Mouse (Mus musculus) lung, embryonic 16.5 days (tissue): Measurements from ENCODE around the gene Gm14403. TPM values are rescaled to one million over a fixed set of nuclear protein-coding genes. Genes with fewer than 3 reads are reported as not detected.
"Not testable (repeated sequence)": the region's sequence is repeated elsewhere in the genome, so short reads cannot be mapped to it uniquely, and the experiment has no call there.

Source experiments
- ATAC-seq: fragments of 200-750 bp; cut with Nextera tagmentation; 2 replicates; pipeline ENCODE4 v1.8.0; 2017; ENCODE audit warnings: low read depth, mild to moderate bottlenecking, moderate library complexity
- H3K27ac ChIP-seq: fragments of 300-500 bp; sonication (generic); 2 replicates; pipeline ENCODE4 v1.5.1; 2014; ENCODE audit warnings: mild to moderate bottlenecking, control low read depth, low read length
- H3K27me3 ChIP-seq: fragments of 300-500 bp; sonication (generic); 2 replicates; pipeline ENCODE4 v1.6.1; 2014; ENCODE audit warnings: low read depth, low read length, mixed read lengths; ENCODE audit not compliant: control insufficient read depth, insufficient read depth
- H3K36me3 ChIP-seq: fragments of 300-500 bp; sonication (generic); 2 replicates; pipeline ENCODE4 v1.6.1; 2014; ENCODE audit warnings: low read length; ENCODE audit not compliant: control insufficient read depth, insufficient read depth
- H3K4me1 ChIP-seq: fragments of 300-500 bp; sonication (generic); replicated peaks from 2 replicates; pipeline ENCODE4 v1.6.1; 2014; ENCODE audit warnings: low read length, mixed read lengths; ENCODE audit not compliant: control insufficient read depth, insufficient read depth
- H3K4me2 ChIP-seq: fragments of 300-500 bp; sonication (generic); 2 replicates; pipeline ENCODE4 v1.6.1; 2014; ENCODE audit warnings: low read depth, low read length, control low read depth
- H3K4me3 ChIP-seq: fragments of 300-500 bp; sonication (generic); 2 replicates; pipeline ENCODE4 v1.5.1; 2014; ENCODE audit warnings: mild to moderate bottlenecking, low read length, control low read depth
- H3K9ac ChIP-seq: fragments of 300-500 bp; sonication (generic); 2 replicates; pipeline ENCODE4 v1.6.1; 2014; ENCODE audit warnings: low read length, control low read depth
- H3K9me3 ChIP-seq: fragments of 300-500 bp; sonication (generic); 2 replicates; pipeline ENCODE4 v1.6.1; 2016; ENCODE audit warnings: low read length; ENCODE audit not compliant: control insufficient read depth
- WGBS: fragments of 180-500 bp; shearing (Covaris S2); extraction: QIAGEN DNeasy Blood & Tissue Kit; methylation state at CpG from one replicate; pipeline ENCODE4 v1.1.7; 2014; 5-methylcytosine and 5-hydroxymethylcytosine counted together
- polyA plus RNA-seq: library from polyadenylated mRNA; unstranded; fragments of >200 nt; fragmentation: Nextera tagmentation; extraction: Ambion mirVana; gene quantifications from 2 replicates; pipeline ENCODE4 v1.2.1, GENCODE M21; 2015

The Gm14403 gene
- polyA plus RNA-seq, 1 experiment from 2014 or later, result 11.5 TPM

DNA sequence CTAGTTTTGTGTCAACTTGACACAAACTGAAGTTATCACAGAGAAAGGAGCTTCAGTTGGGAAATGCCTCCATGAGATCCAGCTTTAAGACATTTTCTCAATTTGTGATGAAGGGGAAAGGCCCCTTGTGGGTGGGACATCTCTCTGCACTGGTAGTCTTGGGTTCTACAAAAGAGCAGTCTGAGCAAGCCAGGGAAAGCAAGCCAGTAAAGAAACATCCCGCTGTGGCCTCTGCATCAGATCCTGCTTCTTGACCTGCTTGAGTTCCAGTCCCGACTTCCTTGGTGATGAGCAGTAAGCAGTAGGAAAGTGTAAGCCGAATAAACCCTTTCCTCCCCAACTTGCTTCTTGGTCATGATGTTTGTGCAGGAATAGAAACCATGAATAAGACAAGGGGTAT lies 14.0 kb downstream of the Gm14403 start:
- WGBS, result 92% methylated on average over 3 of the region's 3 CpGs
- not testable (repeated sequence) for ATAC-seq

GRCm38 (mm10) chr2:177513991-177514479 lies 16.0 kb downstream of the Gm14403 start:
- not testable (repeated sequence) for H3K4me1 ChIP-seq, H3K27ac ChIP-seq, H3K9me3 ChIP-seq, H3K9ac ChIP-seq, H3K4me3 ChIP-seq, H3K27me3 ChIP-seq, H3K4me2 ChIP-seq, H3K36me3 ChIP-seq, ATAC-seq
- 81% methylated on average over 4 of the region's 4 CpGs for WGBS

More for the DNA sequence above, 14.0 kb downstream of the Gm14403 start:
- not testable (repeated sequence) for H3K4me3 ChIP-seq, H3K9ac ChIP-seq, H3K27me3 ChIP-seq, H3K36me3 ChIP-seq, H3K9me3 ChIP-seq, H3K4me1 ChIP-seq, H3K27ac ChIP-seq, H3K4me2 ChIP-seq

DNA sequence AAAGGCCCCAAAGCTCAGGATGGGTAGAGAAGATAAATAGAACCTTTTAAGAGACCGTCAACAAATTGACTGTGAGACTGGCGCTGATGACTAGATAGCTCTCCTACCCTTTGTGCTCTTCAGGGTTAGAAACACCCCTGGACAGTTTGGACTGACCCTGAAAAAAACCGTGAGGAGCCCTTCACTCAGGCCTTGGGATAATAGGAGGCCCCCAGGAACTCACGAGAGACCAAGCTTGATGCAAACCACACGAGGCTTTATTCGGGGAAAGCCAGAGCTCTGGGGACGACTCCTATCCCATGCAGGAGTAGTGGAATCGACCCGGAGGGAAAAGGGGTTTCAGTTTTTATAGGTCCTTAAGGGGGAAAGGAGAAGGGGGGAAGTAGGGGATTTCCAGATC lies 19.7 kb downstream of the Gm14403 start:
- H3K36me3 ChIP-seq, H3K4me1 ChIP-seq, H3K27me3 ChIP-seq, H3K9ac ChIP-seq, H3K4me2 ChIP-seq, ATAC-seq, H3K9me3 ChIP-seq, H3K27ac ChIP-seq, H3K4me3 ChIP-seq: not testable (repeated sequence)
- 85% methylated on average over 9 of the region's 9 CpGs for WGBS

DNA sequence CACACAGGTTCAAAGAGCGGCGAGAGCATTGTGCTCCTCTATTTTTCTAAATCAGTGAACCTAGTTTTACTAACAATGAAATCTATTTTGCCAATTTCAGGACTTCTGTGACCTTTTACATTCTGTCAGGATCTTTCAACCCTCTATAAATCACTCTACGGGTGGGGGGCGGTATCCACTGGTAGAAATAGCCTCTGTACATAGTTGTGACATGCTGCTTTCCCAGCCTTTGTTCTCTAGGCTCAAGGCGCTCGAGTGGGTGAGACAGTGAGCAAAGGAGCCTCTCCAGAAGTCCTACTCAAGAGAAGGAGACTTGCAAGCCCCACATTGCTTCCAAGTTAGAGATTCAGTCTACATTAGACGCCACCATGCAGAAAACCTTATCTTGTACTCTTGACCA lies 20.3 kb downstream of the Gm14403 start:
- not testable (repeated sequence) for H3K36me3 ChIP-seq, H3K27ac ChIP-seq
- 84% methylated on average over 7 of the region's 7 CpGs for whole genome bisulfite sequencing

GRCm38 (mm10) chr2:177518960-177519359 lies 20.9 kb downstream of the Gm14403 start:
- H3K4me3 ChIP-seq, H3K4me1 ChIP-seq, H3K4me2 ChIP-seq, H3K36me3 ChIP-seq, H3K9ac ChIP-seq, H3K9me3 ChIP-seq, H3K27ac ChIP-seq, H3K27me3 ChIP-seq, ATAC-seq: not testable (repeated sequence)
- 75% methylated on average over 1 of the region's 1 CpGs for whole genome bisulfite sequencing

More for the DNA sequence above, 20.3 kb downstream of the Gm14403 start:
- not testable (repeated sequence) for H3K9me3 ChIP-seq, H3K9ac ChIP-seq, H3K4me3 ChIP-seq, ATAC-seq, H3K27me3 ChIP-seq, H3K4me2 ChIP-seq, H3K4me1 ChIP-seq

- 71% methylated on average over 8 of the region's 8 CpGs for WGBS
- Histone ChIP-seq H3K4me3 (no peak overlapping the region), H3K4me1 (no peaks in the 10 kb centered on the region), H3K4me2 (no peak overlapping the region), H3K9ac (no peak overlapping the region), H3K27me3 (no peaks in the 10 kb centered on the region), H3K9me3 (peaks cover 4% of the 10 kb centered on the region; the same call in 1 of the 2 replicates), H3K36me3 (no peaks in the 10 kb centered on the region), H3K27ac (no peak overlapping the region)
- ATAC-seq, result no peak
These were observed 22.0 kb downstream of the Gm14403 start for GRCm38 (mm10) chr2:177520035-177520434.

GRCm38 (mm10) chr2:177523061-177523460 lies 25.0 kb downstream of the Gm14403 start:
- Histone ChIP-seq H3K4me3 (no peak overlapping the region), H3K27me3 (no peaks in the 10 kb centered on the region), H3K36me3 (no peaks in the 10 kb centered on the region), H3K4me2 (no peak overlapping the region), H3K9ac (no peak overlapping the region), H3K9me3 (peaks cover 4% of the 10 kb centered on the region; the same call in 1 of the 2 replicates), H3K27ac (no peak overlapping the region), H3K4me1 (no peaks in the 10 kb centered on the region)
- ATAC-seq, result no peak
- 85% methylated on average over 20 of the region's 20 CpGs for WGBS

GRCm38 (mm10) chr2:177523674-177524073 lies 25.7 kb downstream of the Gm14403 start:
- H3K4me3 ChIP-seq, H3K9me3 ChIP-seq, H3K27ac ChIP-seq, H3K9ac ChIP-seq, ATAC-seq, H3K27me3 ChIP-seq, H3K4me1 ChIP-seq, H3K4me2 ChIP-seq, H3K36me3 ChIP-seq: not testable (repeated sequence)
- WGBS, result 84% methylated on average over 6 of the region's 6 CpGs

GRCm38 (mm10) chr2:177524171-177524570 lies 26.2 kb downstream of the Gm14403 start:
- not testable (repeated sequence) for H3K4me2 ChIP-seq, H3K27ac ChIP-seq, H3K36me3 ChIP-seq, ATAC-seq, H3K27me3 ChIP-seq, H3K4me3 ChIP-seq, H3K4me1 ChIP-seq, H3K9me3 ChIP-seq, H3K9ac ChIP-seq
- WGBS, result 88% methylated on average over 16 of the region's 16 CpGs

- no peak for ATAC-seq
- WGBS, result 66% methylated on average over 9 of the region's 9 CpGs
- H3K27me3 ChIP-seq, result no peaks in the 10 kb centered on the region
- H3K4me2 ChIP-seq, result no peak overlapping the region
- no peak overlapping the region for H3K27ac ChIP-seq
- H3K9ac ChIP-seq, result no peak overlapping the region
- H3K4me1 ChIP-seq, result no peaks in the 10 kb centered on the region
- H3K36me3 ChIP-seq, result no peaks in the 10 kb centered on the region
- H3K4me3 ChIP-seq, result no peak overlapping the region
- no peaks in the 10 kb centered on the region for H3K9me3 ChIP-seq
These were observed 37.9 kb downstream of the Gm14403 start for GRCm38 (mm10) chr2:177535876-177536275.
